Mouse (Mus musculus) stomach, postnatal 0 days (tissue): ENCODE measurements at regions not wholly inside any gene's neighbourhood (a gene's known extent, or its start where the extent isn't known, plus 50 kb on each side); places are given as distances from the start of the nearest gene placed in this dataset.

ENCODE experiments used
- CTCF ChIP-seq: IDR thresholded peaks from 2 replicates; pipeline ENCODE4 v1.5.1; 2016; ENCODE audit warnings: antibody characterized with exemption, low read depth, mild to moderate bottlenecking, moderate library complexity
- EP300 ChIP-seq: optimal IDR thresholded peaks from 2 replicates; pipeline ENCODE3; 2016; ENCODE audit warnings: antibody characterized with exemption

GRCm38 (mm10) chr16:27530634-27531033 lies 142.0 kb downstream of the Ccdc50 start:
- TF ChIP-seq CTCF (no peak), EP300 (no peak)
